15 mouse cellular contexts compared by ENCODE assay signal in the genomic region with DNA sequence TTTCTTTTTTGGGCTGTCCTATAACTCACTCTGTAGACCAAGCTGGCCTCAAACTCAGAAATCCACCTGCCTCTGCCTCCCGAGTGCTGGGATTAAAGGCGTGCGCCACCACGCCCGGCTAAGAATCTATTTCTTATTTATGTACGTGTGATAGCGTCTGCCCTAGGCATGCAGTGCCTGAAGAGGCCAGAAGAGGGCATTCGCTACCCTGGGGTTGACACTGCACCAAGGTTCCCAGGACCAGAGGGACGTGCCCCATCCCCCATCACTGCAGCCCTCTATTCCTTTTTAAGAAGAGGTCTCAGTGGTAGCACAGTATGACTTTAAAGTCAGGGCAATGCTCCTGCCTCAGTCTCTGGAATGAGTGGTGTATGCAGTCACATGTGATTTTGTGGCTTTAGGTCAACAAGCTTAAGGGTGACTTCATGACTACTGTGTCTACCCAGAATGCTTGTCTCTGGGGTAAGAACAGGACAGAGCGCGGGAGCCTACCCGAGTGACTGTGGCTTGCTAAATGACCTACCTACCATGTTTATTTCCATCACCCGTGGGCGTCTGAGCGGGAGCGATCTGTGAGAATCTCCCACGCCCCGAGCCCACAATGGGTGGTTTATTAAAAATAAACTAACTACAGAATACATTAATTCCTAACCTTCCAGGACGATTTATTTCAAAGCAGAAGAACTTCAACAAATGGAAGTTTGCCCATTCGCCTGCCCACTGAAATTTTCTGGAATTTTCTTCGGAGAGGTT. TPM values are rescaled to one million over a fixed set of nuclear protein-coding genes. Genes with fewer than 3 reads are reported as not detected.
DNase-seq lines count a peak whose midpoint lies in the region; ATAC-seq and TF ChIP-seq lines count a peak whose summit lies in the region.
"Had no signal": no experiment of that assay in that cellular context is flagged by ENCODE, and none has a peak within 500 bp of the region (broad histone marks: within the 10 kb centered on the region; RNA-seq: fewer than 3 reads in every experiment).

No protein-coding gene starts in this region.

- H3K9me3 ChIP-seq in forebrain, postnatal 0 days (ENCODE audit: low read length): no peaks in the 10 kb centered on the region
- no peaks in the 10 kb centered on the region for H3K9me3 ChIP-seq in forebrain, embryonic 15.5 days
- H3K9me3 ChIP-seq in E14TG2a.4 (ENCODE audit: low read length): peaks cover 3% of the 10 kb centered on the region; the same call in 1 of the 2 replicates
- 0 out of 2 replicates have a peak, but pooled peaks cover 2% of the 10 kb centered on the region for H3K9me3 ChIP-seq in limb, embryonic 10.5 days (replicated peaks)
- H3K9me3 ChIP-seq: embryonic facial prominence, embryonic 12.5 days had no signal

- H3K27ac ChIP-seq in forebrain, postnatal 0 days (ENCODE audit: low read depth, low read length): no peak overlapping the region
- H3K27ac ChIP-seq in forebrain, embryonic 15.5 days (replicated peaks): no peak overlapping the region
- H3K27ac ChIP-seq in limb, embryonic 10.5 days: no peak overlapping the region
- H3K27ac ChIP-seq: embryonic facial prominence, embryonic 12.5 days; heart, embryonic 10.5 days; hindbrain, embryonic 10.5 days had no signal

- DNase-seq in forebrain, postnatal 0 days: no peak
- no peak for DNase-seq in lung, adult 2 months
- DNase-seq in lung, postnatal 14 days: no peak
- peak; percentile 46 for DNase-seq in naive thymus-derived CD4-positive, alpha-beta T cell, adult 2 months (ENCODE audit: low read depth)
- DNase-seq in limb, embryonic 10.5 days (ENCODE audit: low spot score): no peak
- no peak for DNase-seq in neural tube, embryonic 10.5 days (ENCODE audit: extremely low spot score, low spot score)
- DNase-seq: kidney, postnatal 14 days had no signal

- no peak overlapping the region for H3K9ac ChIP-seq in forebrain, postnatal 0 days
- H3K9ac ChIP-seq in forebrain, embryonic 15.5 days (replicated peaks): no peak overlapping the region
- H3K9ac ChIP-seq: embryonic facial prominence, embryonic 12.5 days had no signal

- WGBS in forebrain, postnatal 0 days: 84% methylated on average over 21 of the region's 21 CpGs
- WGBS in forebrain, embryonic 15.5 days: 86% methylated on average over 21 of the region's 21 CpGs
- WGBS in lung, adult 2 months: 72% methylated on average over 21 of the region's 21 CpGs
- WGBS in limb, embryonic 10.5 days: 80% methylated on average over 21 of the region's 21 CpGs

- no peaks in the 10 kb centered on the region for H3K4me1 ChIP-seq in forebrain, postnatal 0 days (ENCODE audit: insufficient read depth)
- H3K4me1 ChIP-seq in forebrain, embryonic 15.5 days: peaks cover 13% of the 10 kb centered on the region
- no peaks in the 10 kb centered on the region for H3K4me1 ChIP-seq in lung, adult 2 months (ENCODE audit: control insufficient read depth, insufficient read depth, low read length)
- H3K4me1 ChIP-seq in E14TG2a.4 (replicated peaks; ENCODE audit: low read depth, low read length): peaks cover 40% of the 10 kb centered on the region
- peaks cover 30% of the 10 kb centered on the region for H3K4me1 ChIP-seq in limb, embryonic 10.5 days

- no peaks in the 10 kb centered on the region for H3K27me3 ChIP-seq in forebrain, postnatal 0 days (ENCODE audit: insufficient read depth, low read length)
- no peaks in the 10 kb centered on the region for H3K27me3 ChIP-seq in forebrain, embryonic 15.5 days
- peaks cover 42% of the 10 kb centered on the region for H3K27me3 ChIP-seq in E14TG2a.4 (ENCODE audit: insufficient read depth, low read length)
- peaks cover 35% of the 10 kb centered on the region for H3K27me3 ChIP-seq in limb, embryonic 10.5 days (ENCODE audit: low read depth, poor library complexity, severe bottlenecking)

- TF ChIP-seq CTCF in forebrain, postnatal 0 days (IDR thresholded peaks at IDR 0.05; ENCODE audit: low read depth): peak; percentile 6; the same call in 1 of the 2 replicates
- peak; percentile 44; the same call in 1 of the 2 replicates for TF ChIP-seq CTCF in lung, adult 2 months (IDR thresholded peaks at IDR 0.05; ENCODE audit: insufficient read depth, low read length)
- peak; percentile 57 for TF ChIP-seq CTCF in E14TG2a.4 (conservative IDR thresholded peaks at IDR 0.05; ENCODE audit: low read length)

- TF ChIP-seq POLR2A in lung, adult 2 months (IDR thresholded peaks at IDR 0.05; ENCODE audit: borderline replicate concordance, extremely low read depth, low read depth, low read length): no peak

- no peak overlapping the region for H3K4me3 ChIP-seq in forebrain, postnatal 0 days (ENCODE audit: low read depth, low read length)
- no peak overlapping the region for H3K4me3 ChIP-seq in forebrain, embryonic 15.5 days
- H3K4me3 ChIP-seq in lung, adult 2 months (replicated peaks; ENCODE audit: extremely low read depth, low read depth, low read length): no peak overlapping the region
- H3K4me3 ChIP-seq in E14TG2a.4 (replicated peaks; ENCODE audit: low read length): no peak overlapping the region; the same call in 1 of the 2 replicates
- H3K4me3 ChIP-seq in limb, embryonic 10.5 days: no peak overlapping the region
- H3K4me3 ChIP-seq: embryonic facial prominence, embryonic 12.5 days; heart, embryonic 10.5 days had no signal

- no peaks in the 10 kb centered on the region for H3K36me3 ChIP-seq in forebrain, postnatal 0 days (ENCODE audit: insufficient read depth)
- no peaks in the 10 kb centered on the region for H3K36me3 ChIP-seq in forebrain, embryonic 15.5 days
- H3K36me3 ChIP-seq in E14TG2a.4 (ENCODE audit: insufficient read depth, low read length): no peaks in the 10 kb centered on the region
- H3K36me3 ChIP-seq in limb, embryonic 10.5 days: no peaks in the 10 kb centered on the region
- H3K36me3 ChIP-seq: embryonic facial prominence, embryonic 12.5 days; heart, embryonic 10.5 days; hindbrain, embryonic 10.5 days had no signal

- no peak overlapping the region for H3K4me2 ChIP-seq in forebrain, postnatal 0 days (ENCODE audit: low read depth)
- H3K4me2 ChIP-seq in forebrain, embryonic 15.5 days (replicated peaks): no peak overlapping the region
- H3K4me2 ChIP-seq: embryonic facial prominence, embryonic 12.5 days had no signal

- ATAC-seq in forebrain, postnatal 0 days: no peak
- ATAC-seq in forebrain, embryonic 15.5 days (replicated peaks): no peak
- ATAC-seq: forebrain, embryonic 14.5 days had no signal

RNA-seq across cellular contexts. Expression of gene Plk5, which starts 13.9 kb away (rescaled TPM):
- 8.3 and 12.9 TPM in 2 replicates for total RNA-seq in forebrain, postnatal 0 days (2014; rRNA removed)
- 4.6 and 7.4 TPM in 2 replicates for polyA plus RNA-seq in forebrain, postnatal 0 days (2015; fragmentation: Nextera tagmentation; extraction: Ambion mirVana)
- 2.2 and 2.7 TPM in 2 replicates for polyA plus RNA-seq in forebrain, embryonic 15.5 days (2015; fragmentation: Nextera tagmentation; extraction: Ambion mirVana)
- 5.5 and 6.0 TPM in 2 replicates for polyA plus RNA-seq in lung, adult 2 months (2012; rRNA removed)
- polyA plus RNA-seq in limb, embryonic 10.5 days (2016; fragmentation: Nextera tagmentation; extraction: Ambion mirVana): 0.31 and 0.48 TPM in 2 replicates
- total RNA-seq: monocyte, adult 5-6 weeks had no signal
- polyA plus RNA-seq: C2C12 had no signal

RNA-seq across cellular contexts. Expression of gene Mex3d, which starts 17.3 kb away (rescaled TPM):
- total RNA-seq in forebrain, postnatal 0 days (2014; rRNA removed): 107 and 120 TPM in 2 replicates
- polyA plus RNA-seq in forebrain, postnatal 0 days (2015; fragmentation: Nextera tagmentation; extraction: Ambion mirVana): 18.3 and 18.4 TPM in 2 replicates
- 22.0 and 22.7 TPM in 2 replicates for polyA plus RNA-seq in forebrain, embryonic 15.5 days (2015; fragmentation: Nextera tagmentation; extraction: Ambion mirVana)
- polyA plus RNA-seq in lung, adult 2 months (2012; rRNA removed): 37.5 and 48.3 TPM in 2 replicates
- polyA plus RNA-seq in limb, embryonic 10.5 days (2016; fragmentation: Nextera tagmentation; extraction: Ambion mirVana): 7.2 and 7.5 TPM in 2 replicates

RNA-seq across cellular contexts. Expression of gene Adamtsl5, which starts 22.0 kb away (rescaled TPM):
- 0.31 and 0.33 TPM in 2 replicates for total RNA-seq in forebrain, postnatal 0 days (2014; rRNA removed)
- polyA plus RNA-seq in forebrain, postnatal 0 days (2015; fragmentation: Nextera tagmentation; extraction: Ambion mirVana): 0.70 and 0.81 TPM in 2 replicates
- polyA plus RNA-seq in forebrain, embryonic 15.5 days (2015; fragmentation: Nextera tagmentation; extraction: Ambion mirVana): 0.32 and 0.61 TPM in 2 replicates
- polyA plus RNA-seq in lung, adult 2 months (2012; rRNA removed): 87.6 and 89.2 TPM in 2 replicates
- polyA plus RNA-seq in limb, embryonic 10.5 days (2016; fragmentation: Nextera tagmentation; extraction: Ambion mirVana): 0.39 and 0.48 TPM in 2 replicates
- total RNA-seq: monocyte, adult 5-6 weeks had no signal

RNA-seq across cellular contexts. Expression of gene Mbd3, which starts 29.2 kb away (rescaled TPM):
- total RNA-seq in forebrain, postnatal 0 days (2014; rRNA removed): 37.9 and 43.9 TPM in 2 replicates
- 183 and 196 TPM in 2 replicates for polyA plus RNA-seq in forebrain, postnatal 0 days (2015; fragmentation: Nextera tagmentation; extraction: Ambion mirVana)
- 281 and 295 TPM in 2 replicates for polyA plus RNA-seq in forebrain, embryonic 15.5 days (2015; fragmentation: Nextera tagmentation; extraction: Ambion mirVana)
- 131 and 143 TPM in 2 replicates for polyA plus RNA-seq in lung, adult 2 months (2012; rRNA removed)
- polyA plus RNA-seq in limb, embryonic 10.5 days (2016; fragmentation: Nextera tagmentation; extraction: Ambion mirVana): 453 and 469 TPM in 2 replicates

RNA-seq across cellular contexts. Expression of gene Uqcr11, which starts 36.5 kb away (rescaled TPM):
- total RNA-seq in forebrain, postnatal 0 days (2014; rRNA removed): 230 and 424 TPM in 2 replicates
- 688 and 881 TPM in 2 replicates for polyA plus RNA-seq in forebrain, postnatal 0 days (2015; fragmentation: Nextera tagmentation; extraction: Ambion mirVana)
- 551 and 574 TPM in 2 replicates for polyA plus RNA-seq in forebrain, embryonic 15.5 days (2015; fragmentation: Nextera tagmentation; extraction: Ambion mirVana)
- 1,202 and 1,263 TPM in 2 replicates for polyA plus RNA-seq in lung, adult 2 months (2012; rRNA removed)
- 651 and 677 TPM in 2 replicates for polyA plus RNA-seq in limb, embryonic 10.5 days (2016; fragmentation: Nextera tagmentation; extraction: Ambion mirVana)

Comparison
In these comparisons a context has a peak if more than half of its experiments do, and no peak if none do; other contexts are left out.
1. CTCF ChIP-seq: peak in every context shown above with its lines; median percentile 57 in E14TG2a.4; 44 in lung, adult 2 months; 6 in forebrain, postnatal 0 days.
2. RNA of gene Adamtsl5, which starts 22.0 kb away (polyA plus RNA-seq): 87.6 to 89.2 TPM in lung, adult 2 months; 0.70 to 0.81 TPM in forebrain, postnatal 0 days, 0.39 to 0.48 TPM in limb, embryonic 10.5 days and 0.32 to 0.61 TPM in forebrain, embryonic 15.5 days; every median in the first group is over 10 times any median in the second.